Mouse (Mus musculus): Measurements from ENCODE around the gene Map1s. TPM values are rescaled to one million over a fixed set of nuclear protein-coding genes. Genes with fewer than 3 reads are reported as not detected.

The Map1s gene
- total RNA-seq, 1 experiment: 60.8 TPM

DNA sequence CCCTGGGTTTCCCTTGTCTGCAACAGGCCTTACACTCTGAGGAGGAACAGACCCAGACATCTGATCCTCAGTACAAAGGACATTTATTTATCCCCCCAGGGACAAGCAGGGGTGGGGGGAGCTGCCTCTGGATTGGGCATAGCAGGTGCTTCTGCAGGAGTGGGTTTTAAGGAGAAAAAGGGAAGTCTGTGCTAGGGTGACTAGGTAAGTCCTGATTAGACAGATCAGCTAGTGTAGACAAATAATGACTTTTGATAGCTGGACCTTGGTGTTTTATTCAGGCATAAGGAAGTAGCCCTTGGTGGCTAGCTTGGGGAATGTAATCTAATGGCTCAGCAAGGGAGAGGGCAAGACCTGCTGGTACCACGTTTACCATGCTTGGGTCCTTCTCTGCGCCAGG lies 6.5 kb upstream of the Map1s start:
- Histone ChIP-seq H3K27ac (ENCODE audit: insufficient read depth, low read depth, low read length, poor library complexity, severe bottlenecking) (no peak overlapping the region), H3K9me3 (ENCODE audit: control insufficient read depth, insufficient read depth, low read depth, low read length) (no peaks in the 10 kb centered on the region), H3K4me3 (ENCODE audit: insufficient read depth in 1 of 2, low read depth in 1 of 2, low read length in 2 of 2, poor library complexity in 1 of 2, severe bottlenecking in 1 of 2) (no peak overlapping the region), H3K9ac (ENCODE audit: insufficient read depth, low read depth, low read length, poor library complexity, severe bottlenecking) (no peak overlapping the region), H3K36me3 (ENCODE audit: control insufficient read depth, insufficient read depth, low read length, poor library complexity, severe bottlenecking) (peaks cover 24% of the 10 kb centered on the region), H3K4me1 (ENCODE audit: control insufficient read depth in 2 of 2, insufficient read depth in 2 of 2, low read length in 2 of 2, poor library complexity in 1 of 2) (peaks cover 0 to 10% of the 10 kb centered on the region in 2 experiments; a peak in 1 of 4 replicates)
- no peak for DNase-seq (ENCODE audit: low read depth, low spot score)
- in situ Hi-C loops (cut with MboI; ENCODE audit: low sequenced_read_pairs in 2 of 2, unreplicated experiment in 2 of 2): no loop called here
- TF ChIP-seq ZNF384 (IDR thresholded peaks at IDR 0.05; ENCODE audit: low read depth, low read length) (no peak), ZC3H11A (IDR thresholded peaks at IDR 0.05; ENCODE audit: borderline replicate concordance, low read depth, low read length) (no peak)

DNA sequence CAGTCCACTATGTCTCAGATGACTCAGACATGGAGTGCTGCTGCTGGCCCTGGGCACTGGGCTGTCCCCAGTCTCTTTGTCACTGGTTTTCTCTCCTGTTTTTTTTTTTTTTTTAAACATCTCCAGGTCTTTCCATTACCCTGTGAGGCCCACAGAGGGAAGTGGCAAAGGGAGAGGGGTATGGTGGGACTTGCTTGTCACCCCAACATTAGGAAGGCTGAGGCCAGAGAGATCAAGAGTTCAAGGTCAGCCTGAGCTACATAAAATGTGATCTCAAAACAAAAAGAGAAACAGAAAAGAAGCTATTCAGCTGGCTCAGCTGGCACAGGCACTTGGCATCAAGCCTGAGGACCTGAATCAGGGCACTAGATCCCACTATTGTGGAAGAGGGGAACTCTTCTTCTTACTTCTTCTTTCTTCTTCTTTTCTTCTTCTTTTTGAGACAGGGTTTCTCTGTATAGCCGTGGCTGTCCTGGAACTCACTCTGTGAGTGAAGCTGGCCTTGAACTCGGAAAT lies 4.8 kb upstream of the Map1s start:
- Histone ChIP-seq H3K9ac (ENCODE audit: insufficient read depth, low read depth, low read length, poor library complexity, severe bottlenecking) (no peak overlapping the region), H3K4me1 (ENCODE audit: control insufficient read depth in 2 of 2, insufficient read depth in 2 of 2, low read length in 2 of 2, poor library complexity in 1 of 2) (peaks cover 0 to 6% of the 10 kb centered on the region in 2 experiments; a peak in 1 of 4 replicates), H3K9me3 (ENCODE audit: control insufficient read depth, insufficient read depth, low read depth, low read length) (no peaks in the 10 kb centered on the region), H3K4me3 (ENCODE audit: insufficient read depth in 1 of 2, low read depth in 1 of 2, low read length in 2 of 2, poor library complexity in 1 of 2, severe bottlenecking in 1 of 2) (no peak overlapping the region), H3K36me3 (ENCODE audit: control insufficient read depth, insufficient read depth, low read length, poor library complexity, severe bottlenecking) (peaks cover 8% of the 10 kb centered on the region), H3K27ac (ENCODE audit: insufficient read depth, low read depth, low read length, poor library complexity, severe bottlenecking) (no peak overlapping the region)
- no peak for DNase-seq (ENCODE audit: low read depth, low spot score)
- no peak for TF ChIP-seq ZNF384 (IDR thresholded peaks at IDR 0.05; ENCODE audit: low read depth, low read length)
- no peak for TF ChIP-seq CHD2 (IDR thresholded peaks at IDR 0.05; ENCODE audit: low read depth, low read length)
- TF ChIP-seq MAFK (IDR thresholded peaks at IDR 0.05; ENCODE audit: insufficient read depth, low read depth, low read length): no peak
- no peak for TF ChIP-seq HCFC1 (IDR thresholded peaks at IDR 0.05; ENCODE audit: borderline replicate concordance, insufficient read depth, low read length)
- no peak for TF ChIP-seq ZC3H11A (IDR thresholded peaks at IDR 0.05; ENCODE audit: borderline replicate concordance, low read depth, low read length)
- in situ Hi-C loops (cut with MboI; ENCODE audit: low sequenced_read_pairs in 2 of 2, unreplicated experiment in 2 of 2): no loop called here

DNA sequence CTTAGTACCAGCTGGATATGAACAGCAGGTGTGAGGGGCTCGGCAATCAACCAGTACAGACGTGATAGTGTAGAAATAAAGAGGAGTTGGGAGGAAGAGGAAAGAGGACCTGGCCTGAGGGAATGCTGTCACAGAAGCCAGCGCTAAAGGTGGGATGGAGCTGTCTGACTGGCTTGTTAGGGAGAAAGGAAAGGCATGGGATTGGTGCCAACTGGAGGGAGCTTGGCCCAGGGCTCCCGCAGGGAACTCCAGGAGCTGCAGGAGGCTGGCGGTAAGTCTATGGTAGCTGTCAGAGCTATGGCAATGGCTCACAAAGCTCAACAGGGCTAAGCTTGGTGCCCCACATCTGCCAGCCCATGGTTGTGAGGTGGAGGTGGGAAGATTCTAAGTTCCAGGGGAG lies 3.5 kb upstream of the Map1s start:
- Histone ChIP-seq H3K4me3 (ENCODE audit: insufficient read depth in 1 of 2, low read depth in 1 of 2, low read length in 2 of 2, poor library complexity in 1 of 2, severe bottlenecking in 1 of 2) (no peak overlapping the region), H3K4me1 (ENCODE audit: control insufficient read depth in 2 of 2, insufficient read depth in 2 of 2, low read length in 2 of 2, poor library complexity in 1 of 2) (peaks cover 0 to 8% of the 10 kb centered on the region in 2 experiments; a peak in 1 of 4 replicates), H3K27ac (ENCODE audit: insufficient read depth, low read depth, low read length, poor library complexity, severe bottlenecking) (no peak overlapping the region), H3K36me3 (ENCODE audit: control insufficient read depth, insufficient read depth, low read length, poor library complexity, severe bottlenecking) (no peaks in the 10 kb centered on the region), H3K9ac (ENCODE audit: insufficient read depth, low read depth, low read length, poor library complexity, severe bottlenecking) (no peak overlapping the region), H3K9me3 (ENCODE audit: control insufficient read depth, insufficient read depth, low read depth, low read length) (no peaks in the 10 kb centered on the region)
- DNase-seq (ENCODE audit: low read depth, low spot score): no peak
- in situ Hi-C loops (cut with MboI; ENCODE audit: low sequenced_read_pairs in 2 of 2, unreplicated experiment in 2 of 2): no loop called here
- TF ChIP-seq MAFK (IDR thresholded peaks at IDR 0.05; ENCODE audit: insufficient read depth, low read depth, low read length) (no peak), HCFC1 (IDR thresholded peaks at IDR 0.05; ENCODE audit: borderline replicate concordance, insufficient read depth, low read length) (no peak), CHD2 (IDR thresholded peaks at IDR 0.05; ENCODE audit: low read depth, low read length) (no peak), ZNF384 (IDR thresholded peaks at IDR 0.05; ENCODE audit: low read depth, low read length) (no peak), ZC3H11A (IDR thresholded peaks at IDR 0.05; ENCODE audit: borderline replicate concordance, low read depth, low read length) (no peak)

DNA sequence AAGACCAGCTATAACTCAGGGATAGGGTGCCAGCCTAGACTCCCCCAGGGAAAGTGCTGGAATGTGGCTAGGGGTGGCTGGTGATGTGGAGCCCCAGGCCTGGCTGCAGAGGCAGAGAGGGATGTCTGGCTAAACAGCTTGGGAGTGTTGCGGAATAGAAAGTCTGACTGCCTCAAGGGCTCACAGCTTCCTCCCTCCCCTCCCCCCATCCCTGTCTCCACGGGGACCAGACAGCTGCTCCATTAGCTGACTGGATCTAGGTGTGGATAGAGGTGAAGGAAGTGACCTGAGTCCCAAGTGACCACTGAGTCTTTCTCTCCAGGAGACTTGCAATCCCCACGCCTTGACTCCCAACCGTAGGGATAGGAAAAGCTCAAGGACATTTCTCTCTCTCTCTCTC lies 2.6 kb upstream of the Map1s start:
- in situ Hi-C loops (cut with MboI; ENCODE audit: low sequenced_read_pairs in 2 of 2, unreplicated experiment in 2 of 2): no loop called here
- H3K36me3 ChIP-seq (ENCODE audit: control insufficient read depth, insufficient read depth, low read length, poor library complexity, severe bottlenecking): no peaks in the 10 kb centered on the region
- no peak for TF ChIP-seq CHD2 (IDR thresholded peaks at IDR 0.05; ENCODE audit: low read depth, low read length)
- no peak for TF ChIP-seq ZNF384 (IDR thresholded peaks at IDR 0.05; ENCODE audit: low read depth, low read length)
- no peak for TF ChIP-seq MAFK (IDR thresholded peaks at IDR 0.05; ENCODE audit: insufficient read depth, low read depth, low read length)
- TF ChIP-seq ZC3H11A (IDR thresholded peaks at IDR 0.05; ENCODE audit: borderline replicate concordance, low read depth, low read length): no peak
- TF ChIP-seq HCFC1 (IDR thresholded peaks at IDR 0.05; ENCODE audit: borderline replicate concordance, insufficient read depth, low read length): no peak
- H3K4me3 ChIP-seq (ENCODE audit: insufficient read depth in 1 of 2, low read depth in 1 of 2, low read length in 2 of 2, poor library complexity in 1 of 2, severe bottlenecking in 1 of 2): no peak overlapping the region
- DNase-seq (ENCODE audit: low read depth, low spot score): no peak
- no peak overlapping the region for H3K9ac ChIP-seq (ENCODE audit: insufficient read depth, low read depth, low read length, poor library complexity, severe bottlenecking)
- no peak overlapping the region for H3K27ac ChIP-seq (ENCODE audit: insufficient read depth, low read depth, low read length, poor library complexity, severe bottlenecking)
- peaks cover 0 to 8% of the 10 kb centered on the region in 2 experiments; a peak in 1 of 4 replicates for H3K4me1 ChIP-seq (ENCODE audit: control insufficient read depth in 2 of 2, insufficient read depth in 2 of 2, low read length in 2 of 2, poor library complexity in 1 of 2)
- H3K9me3 ChIP-seq (ENCODE audit: control insufficient read depth, insufficient read depth, low read depth, low read length): no peaks in the 10 kb centered on the region

DNA sequence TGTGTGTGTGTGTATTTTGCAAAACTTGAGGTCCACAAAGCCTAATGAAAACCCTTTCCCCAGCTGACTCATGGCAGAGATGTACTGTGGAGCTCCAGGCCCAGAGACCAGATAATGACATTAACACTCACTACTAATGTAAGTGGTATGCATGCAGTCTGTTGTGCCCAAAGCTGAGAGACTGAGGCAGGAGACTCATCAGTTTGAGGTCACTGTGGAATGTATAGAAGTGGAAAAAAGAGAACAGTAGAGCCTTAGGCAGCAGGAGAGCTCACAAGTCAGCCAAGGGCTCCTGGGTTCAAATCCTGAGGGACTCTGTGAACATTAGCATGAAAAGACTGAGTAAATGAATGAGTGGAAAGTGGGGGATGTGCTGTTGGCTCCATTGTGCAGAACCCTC lies 2.1 kb upstream of the Map1s start:
- H3K27ac ChIP-seq (ENCODE audit: insufficient read depth, low read depth, low read length, poor library complexity, severe bottlenecking): no peak overlapping the region
- DNase-seq (ENCODE audit: low read depth, low spot score): no peak
- H3K9me3 ChIP-seq (ENCODE audit: control insufficient read depth, insufficient read depth, low read depth, low read length): no peaks in the 10 kb centered on the region
- H3K36me3 ChIP-seq (ENCODE audit: control insufficient read depth, insufficient read depth, low read length, poor library complexity, severe bottlenecking): no peaks in the 10 kb centered on the region
- TF ChIP-seq ZNF384 (IDR thresholded peaks at IDR 0.05; ENCODE audit: low read depth, low read length): no peak
- no peak for TF ChIP-seq HCFC1 (IDR thresholded peaks at IDR 0.05; ENCODE audit: borderline replicate concordance, insufficient read depth, low read length)
- TF ChIP-seq CHD2 (IDR thresholded peaks at IDR 0.05; ENCODE audit: low read depth, low read length): no peak
- TF ChIP-seq MAFK (IDR thresholded peaks at IDR 0.05; ENCODE audit: insufficient read depth, low read depth, low read length): no peak
- TF ChIP-seq ZC3H11A (IDR thresholded peaks at IDR 0.05; ENCODE audit: borderline replicate concordance, low read depth, low read length): no peak
- no peak overlapping the region for H3K9ac ChIP-seq (ENCODE audit: insufficient read depth, low read depth, low read length, poor library complexity, severe bottlenecking)
- no peak overlapping the region for H3K4me3 ChIP-seq (ENCODE audit: insufficient read depth in 1 of 2, low read depth in 1 of 2, low read length in 2 of 2, poor library complexity in 1 of 2, severe bottlenecking in 1 of 2)
- H3K4me1 ChIP-seq (ENCODE audit: control insufficient read depth in 2 of 2, insufficient read depth in 2 of 2, low read length in 2 of 2, poor library complexity in 1 of 2): peaks cover 0 to 6% of the 10 kb centered on the region in 2 experiments; a peak in 1 of 4 replicates
- in situ Hi-C loops (cut with MboI; ENCODE audit: low sequenced_read_pairs in 2 of 2, unreplicated experiment in 2 of 2): no loop called here

Data from ES-E14 (cell line).